Mouse (Mus musculus) heart, embryonic 11.5 days (tissue): Measurements from ENCODE around the gene Spsb4. TPM values are rescaled to one million over a fixed set of nuclear protein-coding genes. Genes with fewer than 3 reads are reported as not detected.
A peak's percentile ranks its signal among the peaks of the same experiment; 100 is the strongest.

ENCODE experiments used
- ATAC-seq: fragments of 200-750 bp; cut with Nextera tagmentation; replicated peaks from 2 replicates; pipeline ENCODE4 v1.8.0; 2017; ENCODE audit warnings: moderate library complexity; ENCODE audit not compliant: insufficient number of reproducible peaks, low FRiP score, low TSS enrichment
- H3K27ac ChIP-seq: fragments of 300-500 bp; sonication (generic); 2 replicates; pipeline ENCODE4 v1.5.1; 2014; ENCODE audit warnings: mild to moderate bottlenecking, low read depth, low read length
- H3K27me3 ChIP-seq: fragments of 300-500 bp; sonication (generic); 2 replicates; pipeline ENCODE4 v1.6.1; 2014; ENCODE audit warnings: mild to moderate bottlenecking, low read length, mixed read lengths; ENCODE audit not compliant: control insufficient read depth, insufficient read depth
- H3K36me3 ChIP-seq: fragments of 300-500 bp; sonication (generic); 2 replicates; pipeline ENCODE4 v1.6.1; 2014; ENCODE audit warnings: mild to moderate bottlenecking, low read length, moderate library complexity, mixed read lengths; ENCODE audit not compliant: control insufficient read depth, insufficient read depth
- H3K4me1 ChIP-seq: fragments of 300-500 bp; sonication (generic); 2 replicates; pipeline ENCODE4 v1.6.1; 2014; ENCODE audit warnings: low read length; ENCODE audit not compliant: control insufficient read depth, insufficient read depth
- H3K4me2 ChIP-seq: fragments of 300-500 bp; sonication (generic); 2 replicates; pipeline ENCODE4 v1.6.1; 2014; ENCODE audit warnings: mild to moderate bottlenecking, moderate library complexity
- H3K4me3 ChIP-seq: fragments of 300-500 bp; sonication (generic); 2 replicates; pipeline ENCODE4 v1.5.1; 2014; ENCODE audit warnings: low read depth, low read length
- H3K9ac ChIP-seq: fragments of 300-500 bp; sonication (generic); 2 replicates; pipeline ENCODE4 v1.6.1; 2014; ENCODE audit warnings: mild to moderate bottlenecking, low read depth, low read length, moderate library complexity
- H3K9me3 ChIP-seq: fragments of 300-500 bp; sonication (generic); replicated peaks from 2 replicates; pipeline ENCODE4 v1.6.1; 2016; ENCODE audit warnings: low read length; ENCODE audit not compliant: control insufficient read depth
- WGBS: fragments of 180-500 bp; shearing (Covaris S2); extraction: QIAGEN DNeasy Blood & Tissue Kit; methylation state at CpG from one replicate; pipeline ENCODE4 v1.1.7; 2014; ENCODE audit not compliant: insufficient replicate concordance; 5-methylcytosine and 5-hydroxymethylcytosine counted together
- polyA plus RNA-seq: library from polyadenylated mRNA; unstranded; fragments of >200 nt; fragmentation: Nextera tagmentation; extraction: Ambion mirVana; gene quantifications from 2 replicates; pipeline ENCODE4 v1.2.1, GENCODE M21; 2014

The Spsb4 gene
- polyA plus RNA-seq, 1 experiment from 2014 or later, result 42.0 TPM

- H3K4me3 ChIP-seq, result no peak overlapping the region
- ATAC-seq, result no peak
- no peak overlapping the region for H3K4me2 ChIP-seq
- H3K4me1 ChIP-seq, result peaks cover 27% of the 10 kb centered on the region
- no peaks in the 10 kb centered on the region for H3K9me3 ChIP-seq
- no peak overlapping the region for H3K9ac ChIP-seq
- no peak overlapping the region for H3K27ac ChIP-seq
- no peaks in the 10 kb centered on the region for H3K27me3 ChIP-seq
- peaks cover 3% of the 10 kb centered on the region; the same call in 1 of the 2 replicates for H3K36me3 ChIP-seq
- 75% methylated on average over 9 of the region's 9 CpGs for WGBS
Observed at GRCm38 (mm10) chr9:96994733-96995132, 23.9 kb downstream of the Spsb4 start.

DNA sequence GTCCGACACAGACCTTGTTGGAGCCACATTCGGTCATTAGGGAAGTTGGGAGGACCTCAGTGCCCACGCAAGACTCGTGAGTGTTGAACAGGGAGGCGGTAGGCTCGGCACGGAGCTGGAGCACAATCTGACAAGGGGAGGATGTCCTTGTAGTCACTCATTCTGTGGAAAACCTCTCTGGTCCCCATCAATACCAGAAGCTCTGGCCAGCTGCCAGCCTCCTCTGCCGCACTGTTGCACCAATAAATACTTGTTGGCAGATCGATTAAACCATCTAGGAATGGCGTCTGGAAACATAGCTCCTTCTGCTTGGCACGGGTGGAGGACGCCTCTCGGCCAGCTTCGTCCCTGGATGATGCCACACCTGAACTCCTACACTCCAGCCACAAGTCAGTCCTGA is 27.5 kb downstream of the Spsb4 start:
- peaks cover 53% of the 10 kb centered on the region for H3K4me1 ChIP-seq
- 67% methylated on average over 14 of the region's 14 CpGs for WGBS
- ATAC-seq, result no peak

DNA sequence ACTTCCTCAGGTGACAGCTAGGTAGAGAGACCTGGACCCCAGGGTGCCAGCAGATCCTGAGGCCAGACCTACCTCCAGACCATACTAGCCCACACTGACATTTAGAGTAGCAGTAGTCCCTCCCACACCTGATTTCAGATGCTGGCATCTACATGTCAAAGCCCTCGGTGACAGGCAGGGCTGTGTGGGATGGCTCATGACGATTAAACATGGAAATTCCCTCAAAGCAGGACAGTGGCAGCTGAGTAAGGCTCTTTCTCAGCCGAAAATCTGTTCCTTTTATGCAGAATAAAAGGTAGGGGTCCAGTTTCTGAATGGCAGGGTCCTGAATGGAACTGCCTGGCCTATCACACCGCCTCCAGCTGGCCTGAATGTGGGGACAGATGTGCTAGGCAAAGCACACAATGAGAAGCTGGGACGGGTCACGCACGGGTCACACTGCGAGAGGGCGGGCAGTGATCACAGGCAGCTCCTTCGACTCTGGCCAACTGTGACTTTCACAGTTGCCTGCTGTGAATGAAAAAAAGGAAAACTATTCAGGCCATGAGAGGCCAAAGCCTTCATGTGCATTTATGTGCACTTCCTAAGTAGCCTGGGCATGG is 29.2 kb downstream of the Spsb4 start:
- no peak overlapping the region for H3K27ac ChIP-seq
- H3K4me2 ChIP-seq, result no peak overlapping the region
- no peak overlapping the region for H3K9ac ChIP-seq
- no peaks in the 10 kb centered on the region for H3K36me3 ChIP-seq
- no peak for ATAC-seq
- 37% methylated on average over 10 of the region's 10 CpGs for WGBS
- H3K9me3 ChIP-seq, result no peaks in the 10 kb centered on the region
- H3K27me3 ChIP-seq, result no peaks in the 10 kb centered on the region
- no peak overlapping the region for H3K4me3 ChIP-seq
- peaks cover 69% of the 10 kb centered on the region for H3K4me1 ChIP-seq

More for the DNA sequence above, 27.5 kb downstream of the Spsb4 start:
- Histone ChIP-seq H3K36me3 (peaks cover 3% of the 10 kb centered on the region; the same call in 1 of the 2 replicates), H3K27ac (no peak overlapping the region), H3K9me3 (no peaks in the 10 kb centered on the region), H3K4me2 (no peak overlapping the region), H3K27me3 (no peaks in the 10 kb centered on the region), H3K4me3 (no peak overlapping the region), H3K9ac (no peak overlapping the region)

- 33% methylated on average over 11 of the region's 11 CpGs for WGBS
- Histone ChIP-seq H3K4me1 (peaks cover 86% of the 10 kb centered on the region), H3K9me3 (no peaks in the 10 kb centered on the region), H3K4me3 (no peak overlapping the region), H3K9ac (no peak overlapping the region), H3K27ac (peak overlapping the region; percentile 76), H3K36me3 (no peaks in the 10 kb centered on the region), H3K27me3 (no peaks in the 10 kb centered on the region), H3K4me2 (peak overlapping the region; percentile 21)
- ATAC-seq, result no peak
Observed at GRCm38 (mm10) chr9:96986797-96987473, 31.7 kb downstream of the Spsb4 start.

DNA sequence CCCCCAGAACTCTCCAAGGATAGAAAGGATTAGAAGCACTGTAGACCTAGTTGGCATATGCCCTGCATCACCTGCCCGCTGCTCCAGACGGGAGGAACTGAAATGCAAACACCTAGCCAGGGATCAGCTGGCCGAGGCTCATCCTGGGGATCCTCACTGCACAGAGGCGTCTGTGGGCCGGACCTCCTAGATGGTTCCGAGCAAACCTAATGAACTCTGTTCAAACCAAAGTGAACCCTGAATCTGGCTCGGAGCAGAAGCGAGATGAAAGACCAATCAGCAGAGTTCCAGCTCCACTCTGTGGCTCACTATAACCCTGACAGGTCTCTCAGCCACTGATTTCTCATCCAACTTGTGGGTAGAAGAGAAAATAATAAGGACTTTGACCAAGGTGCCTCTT is 34.6 kb downstream of the Spsb4 start:
- Histone ChIP-seq H3K27me3 (no peaks in the 10 kb centered on the region), H3K9ac (no peak overlapping the region), H3K36me3 (no peaks in the 10 kb centered on the region), H3K27ac (no peak overlapping the region), H3K9me3 (no peaks in the 10 kb centered on the region), H3K4me3 (no peak overlapping the region), H3K4me1 (peaks cover 87% of the 10 kb centered on the region), H3K4me2 (no peak overlapping the region)
- 88% methylated on average over 8 of the region's 8 CpGs for WGBS
- no peak for ATAC-seq

GRCm38 (mm10) chr9:96982940-96983339 is 35.7 kb downstream of the Spsb4 start:
- Histone ChIP-seq H3K27ac (peak overlapping the region; percentile 6; the same call in 1 of the 2 replicates), H3K4me1 (peaks cover 93% of the 10 kb centered on the region), H3K27me3 (no peaks in the 10 kb centered on the region), H3K9me3 (no peaks in the 10 kb centered on the region), H3K36me3 (no peaks in the 10 kb centered on the region), H3K9ac (no peak overlapping the region), H3K4me3 (no peak overlapping the region), H3K4me2 (no peak overlapping the region)
- no peak for ATAC-seq
- 25% methylated on average over 3 of the region's 3 CpGs for WGBS

DNA sequence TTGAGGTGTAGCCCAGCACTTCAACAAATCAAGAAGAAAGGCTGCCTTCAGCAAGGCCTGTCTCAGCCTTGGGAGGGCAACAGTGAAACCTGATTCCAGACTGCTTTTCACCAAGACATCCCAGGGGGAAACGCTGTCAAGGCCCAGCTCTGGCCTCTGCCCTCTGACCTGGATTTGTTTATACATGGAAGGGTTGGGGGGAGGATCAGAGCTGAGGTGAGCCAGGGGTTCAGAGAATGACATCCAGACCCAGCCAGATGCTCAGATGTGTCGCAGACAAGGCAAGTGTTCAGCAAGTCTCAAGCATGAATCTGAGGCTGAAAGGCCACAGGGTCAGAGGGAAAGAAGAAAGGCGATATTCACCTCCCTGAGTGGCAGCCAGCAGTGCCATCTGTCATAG is 36.3 kb downstream of the Spsb4 start:
- 22% methylated on average over 3 of the region's 3 CpGs for whole genome bisulfite sequencing
- ATAC-seq, result no peak

GRCm38 (mm10) chr9:96981836-96982235 is 36.8 kb downstream of the Spsb4 start:
- no peak overlapping the region for H3K4me3 ChIP-seq
- 79% methylated on average over 5 of the region's 5 CpGs for WGBS
- H3K9ac ChIP-seq, result no peak overlapping the region
- H3K4me1 ChIP-seq, result peaks cover 92% of the 10 kb centered on the region
- H3K4me2 ChIP-seq, result no peak overlapping the region
- ATAC-seq, result no peak
- H3K36me3 ChIP-seq, result no peaks in the 10 kb centered on the region
- no peaks in the 10 kb centered on the region for H3K9me3 ChIP-seq
- no peaks in the 10 kb centered on the region for H3K27me3 ChIP-seq
- no peak overlapping the region for H3K27ac ChIP-seq

More for the DNA sequence above, 36.3 kb downstream of the Spsb4 start:
- H3K9me3 ChIP-seq, result no peaks in the 10 kb centered on the region
- H3K27ac ChIP-seq, result peak overlapping the region; percentile 6
- no peaks in the 10 kb centered on the region for H3K36me3 ChIP-seq
- H3K9ac ChIP-seq, result no peak overlapping the region
- H3K4me1 ChIP-seq, result peaks cover 93% of the 10 kb centered on the region
- no peaks in the 10 kb centered on the region for H3K27me3 ChIP-seq
- no peak overlapping the region for H3K4me3 ChIP-seq
- H3K4me2 ChIP-seq, result no peak overlapping the region

DNA sequence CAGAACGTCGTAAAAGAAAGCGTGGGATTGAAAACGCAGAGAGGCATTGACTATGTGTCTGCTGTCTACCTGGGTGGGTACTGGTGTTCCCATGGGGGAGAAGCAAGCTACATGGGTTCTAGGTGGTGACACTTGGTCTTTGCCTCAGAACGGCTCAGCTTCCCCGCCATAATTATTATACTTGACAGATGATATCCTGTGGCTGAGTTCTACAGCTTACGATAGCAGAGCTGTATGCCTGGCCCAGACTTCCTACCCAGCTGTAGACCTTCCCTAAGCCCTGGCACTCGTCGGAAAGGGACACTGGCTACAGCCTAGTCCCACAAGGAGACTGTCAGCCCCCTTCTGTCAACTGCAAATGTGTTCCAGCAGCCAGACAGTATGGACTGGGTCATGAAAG is 37.5 kb downstream of the Spsb4 start:
- H3K9ac ChIP-seq, result no peak overlapping the region
- no peaks in the 10 kb centered on the region for H3K9me3 ChIP-seq
- H3K27ac ChIP-seq, result no peak overlapping the region
- 45% methylated on average over 9 of the region's 9 CpGs for WGBS
- no peak for ATAC-seq
- no peaks in the 10 kb centered on the region for H3K27me3 ChIP-seq
- no peaks in the 10 kb centered on the region for H3K36me3 ChIP-seq
- H3K4me3 ChIP-seq, result no peak overlapping the region
- no peak overlapping the region for H3K4me2 ChIP-seq
- H3K4me1 ChIP-seq, result peaks cover 86% of the 10 kb centered on the region
